Mouse (Mus musculus) spleen, adult 2 months (tissue): Measurements from ENCODE around the gene Car15.

Experiments
- CTCF ChIP-seq: fragments of 200-500 bp; IDR thresholded peaks from 2 replicates; pipeline ENCODE4 v1.5.1; 2011; ENCODE audit warnings: mild to moderate bottlenecking, inconsistent platforms; ENCODE audit not compliant: insufficient read depth, insufficient read length, insufficient replicate concordance; ENCODE audit errors: extremely low read depth
- POLR2A ChIP-seq: fragments of 200-500 bp; IDR thresholded peaks from 2 replicates; pipeline ENCODE4 v1.6.1; 2011; ENCODE audit warnings: low read depth, low read length, inconsistent platforms

DNA sequence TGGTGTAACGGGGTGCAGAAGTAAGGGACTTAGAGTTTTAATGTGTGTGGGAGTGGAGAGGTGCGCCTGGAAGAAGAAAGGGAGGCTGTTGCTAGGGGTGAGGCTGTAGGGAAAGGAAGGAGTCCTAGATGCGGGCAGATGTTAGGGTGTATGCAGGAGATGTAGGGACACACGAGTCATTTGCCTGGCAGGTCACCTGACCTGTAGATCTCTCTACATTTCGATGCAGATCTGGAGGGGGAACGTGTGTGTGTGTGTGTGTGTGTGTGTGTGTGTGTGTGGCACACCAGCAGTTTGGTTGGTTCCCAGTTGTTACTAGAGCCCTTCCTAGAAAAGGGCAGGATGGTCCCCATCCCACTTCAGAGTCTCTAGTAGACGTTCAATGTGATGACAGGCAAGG is 33.2 kb downstream of the Car15 start:
- TF ChIP-seq CTCF (no peak), POLR2A (no peak)
